Mouse (Mus musculus) mouse trophoblast stem cell (cell line): ENCODE measurements around the gene Rfesd.

Experiments used
- in situ Hi-C, 2 experiments: fragments of 300-500 bp; cut with MseI, MboI; formaldehyde crosslinking; loops; 2 replicates in 1 of 2; 3 replicates in 1 of 2; pipeline ENCODE4 v1.15.1; 2025

Rfesd gene

GRCm38 (mm10) chr13:75981901-75982300, 36.6 kb downstream of the Rfesd start:
- in situ Hi-C loops = no loop called here

DNA sequence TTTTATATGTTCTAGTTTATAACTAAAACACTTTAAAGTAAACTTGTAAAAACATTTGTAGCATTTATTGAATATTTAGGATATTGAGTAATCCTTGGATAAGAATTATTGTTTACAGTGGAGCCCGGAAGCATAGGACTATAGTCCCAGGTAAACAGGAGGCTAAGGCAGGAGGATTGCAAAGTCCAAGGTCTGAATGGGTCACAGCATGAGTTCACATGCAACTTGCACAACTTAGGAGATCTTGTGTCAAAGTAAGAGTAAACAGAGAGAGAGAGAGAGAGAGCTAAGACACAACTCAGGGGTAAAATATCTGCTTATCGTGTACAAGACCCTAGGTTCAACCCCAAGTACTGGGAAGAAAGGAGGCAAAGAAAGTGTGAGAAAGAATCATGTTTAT, 41.9 kb downstream of the Rfesd start:
- in situ Hi-C loops = no loop called here

DNA sequence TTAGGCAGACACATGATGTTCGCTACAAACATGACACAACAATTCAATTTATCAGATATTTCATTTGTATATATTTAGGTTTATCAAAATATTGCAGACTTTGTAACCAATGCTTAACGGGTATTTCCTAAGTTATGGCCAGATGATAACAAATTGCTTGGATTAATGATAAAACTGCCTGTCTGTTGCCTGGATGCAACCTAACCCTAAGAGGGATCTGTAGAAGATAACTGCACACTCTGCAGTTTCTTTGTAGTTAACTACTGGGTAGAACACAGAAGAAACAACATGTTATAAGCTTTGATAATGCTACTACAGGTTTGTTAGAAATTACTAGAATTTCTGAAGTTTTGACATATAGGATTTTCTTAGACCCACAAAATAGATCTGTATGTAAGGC, 42.3 kb downstream of the Rfesd start:
- in situ Hi-C loops = no loop called here

DNA sequence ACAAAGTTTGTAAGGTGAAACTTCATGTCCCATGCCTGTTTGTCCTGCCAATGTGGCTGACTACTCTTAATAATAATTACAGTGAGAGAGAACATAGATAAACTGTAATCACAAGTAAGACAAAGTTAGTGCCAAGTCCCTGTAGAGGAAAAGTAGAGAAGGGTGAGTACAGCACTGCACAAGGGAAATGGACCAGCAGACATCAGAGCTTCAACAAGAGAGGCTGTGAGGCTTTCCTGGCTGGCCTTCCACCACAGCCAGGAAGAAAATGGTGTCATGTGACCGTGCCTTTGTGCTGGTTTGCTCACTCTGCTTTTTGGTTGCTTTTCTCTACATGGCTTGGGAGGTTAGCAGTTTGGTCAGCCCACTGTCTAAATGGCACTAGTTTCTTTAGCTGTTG, 42.9 kb downstream of the Rfesd start:
- in situ Hi-C loops = no loop called here

GRCm38 (mm10) chr13:75974481-75974880, 44.0 kb downstream of the Rfesd start:
- in situ Hi-C loops = no loop called here

DNA sequence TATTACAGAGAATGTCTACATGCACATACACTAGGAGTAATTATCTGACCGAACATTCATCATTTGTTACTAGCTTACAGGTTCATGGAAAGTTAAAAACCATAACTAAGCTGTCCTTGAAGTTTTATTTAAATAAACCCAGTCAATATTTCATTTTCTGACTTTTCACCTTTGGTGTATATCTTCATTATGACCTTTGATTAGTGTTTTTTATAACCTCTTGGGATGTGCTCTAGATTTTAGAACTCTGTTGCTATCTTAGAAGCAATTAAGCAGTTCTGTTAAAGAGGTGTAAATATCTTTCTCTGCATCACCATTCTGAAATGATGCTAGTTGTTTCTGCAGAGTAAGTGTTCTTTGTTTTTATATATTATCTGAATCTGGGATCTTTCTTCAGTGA, 51.7 kb downstream of the Rfesd start, which contains the start of gene Spata9:
Spata9 (plus strand) TSS at position 301 of the 400 bp plus-strand sequence.
- in situ Hi-C loops = no loop called here

- in situ Hi-C loops = no loop called here
Measured at GRCm38 (mm10) chr13:75955357-75955992, 63.0 kb downstream of the Rfesd start.
